Mouse (Mus musculus) large intestine, adult 2 months (tissue): ENCODE data around the gene Clcn1. TPM values are rescaled to one million over a fixed set of nuclear protein-coding genes. Genes with fewer than 3 reads are reported as not detected.

Experiments used
- DNase-seq: peaks from one replicate; pipeline ENCODE4 v3.0.0-alpha.2; 2012; ENCODE audit warnings: low read depth, low spot score
- WGBS: fragments of 180-500 bp; shearing (Covaris S2); methylation state at CpG from one replicate; pipeline ENCODE4 v1.1.7; 2018; 5-methylcytosine and 5-hydroxymethylcytosine counted together
- polyA plus RNA-seq: library from polyadenylated mRNA; depleted of rRNA; stranded (reverse); fragments of >200 nt; gene quantifications from 2 replicates; pipeline ENCODE4 v1.2.3, GENCODE M21; 2012

Clcn1 gene
- polyA plus RNA-seq, 1 experiment = 0.31 TPM

- 21% methylated on average over 3 of the region's 3 CpGs for WGBS
- DNase-seq = peak; percentile 91
Measured at GRCm38 (mm10) chr6:42295549-42296094, 9.1 kb downstream of the Clcn1 start.

GRCm38 (mm10) chr6:42299362-42299761 is 12.9 kb downstream of the Clcn1 start:
- DNase-seq = no peak
- WGBS = 24% methylated on average over 5 of the region's 5 CpGs

GRCm38 (mm10) chr6:42309816-42310378 is 23.4 kb downstream of the Clcn1 start:
- no peak for DNase-seq

GRCm38 (mm10) chr6:42310427-42311053 is 24.1 kb downstream of the Clcn1 start:
- WGBS = 49% methylated on average over 2 of the region's 2 CpGs

More at GRCm38 (mm10) chr6:42309816-42310378, 23.4 kb downstream of the Clcn1 start:
- WGBS = 52% methylated on average over 8 of the region's 8 CpGs

GRCm38 (mm10) chr6:42318293-42318692 is 31.8 kb downstream of the Clcn1 start:
- no peak for DNase-seq
- WGBS = 73% methylated on average over 4 of the region's 4 CpGs

More at GRCm38 (mm10) chr6:42310427-42311053, 24.1 kb downstream of the Clcn1 start:
- no peak for DNase-seq

GRCm38 (mm10) chr6:42323371-42324066 is 37.0 kb downstream of the Clcn1 start:
- DNase-seq = no peak
- 3% methylated on average over 24 of the region's 28 CpGs for WGBS

- no peak for DNase-seq
Measured at GRCm38 (mm10) chr6:42324067-42324481, 37.6 kb downstream of the Clcn1 start.

GRCm38 (mm10) chr6:42324482-42325267 is 38.2 kb downstream of the Clcn1 start, which contains the start of gene Fam131b:
Gene Fam131b, minus strand, starts transcription at chr6:42324643.
- DNase-seq = no peak
- 1% methylated on average over 54 of the region's 68 CpGs for WGBS

More at GRCm38 (mm10) chr6:42324067-42324481, 37.6 kb downstream of the Clcn1 start:
- 3% methylated on average over 23 of the region's 32 CpGs for WGBS

- WGBS = 5% methylated on average over 7 of the region's 7 CpGs
Measured at GRCm38 (mm10) chr6:42325268-42325609, 38.8 kb downstream of the Clcn1 start.

GRCm38 (mm10) chr6:42326509-42326908 is 40.0 kb downstream of the Clcn1 start:
- no peak for DNase-seq
- 95% methylated on average over 3 of the region's 3 CpGs for WGBS

More at GRCm38 (mm10) chr6:42325268-42325609, 38.8 kb downstream of the Clcn1 start:
- peak; percentile 46 for DNase-seq

- DNase-seq = no peak
- 73% methylated on average over 3 of the region's 3 CpGs for WGBS
Measured at GRCm38 (mm10) chr6:42328757-42329156, 42.3 kb downstream of the Clcn1 start.

GRCm38 (mm10) chr6:42330216-42330615 is 43.7 kb downstream of the Clcn1 start:
- no peak for DNase-seq
- 74% methylated on average over 3 of the region's 3 CpGs for WGBS

GRCm38 (mm10) chr6:42330946-42331345 is 44.5 kb downstream of the Clcn1 start:
- WGBS = 85% methylated on average over 3 of the region's 3 CpGs

GRCm38 (mm10) chr6:42339189-42339588 is 52.7 kb downstream of the Clcn1 start:
- DNase-seq = no peak

More at GRCm38 (mm10) chr6:42330946-42331345, 44.5 kb downstream of the Clcn1 start:
- DNase-seq = no peak

GRCm38 (mm10) chr6:42339981-42340380 is 53.5 kb downstream of the Clcn1 start:
- no peak for DNase-seq
- 63% methylated on average over 5 of the region's 5 CpGs for WGBS

More at GRCm38 (mm10) chr6:42339189-42339588, 52.7 kb downstream of the Clcn1 start:
- 83% methylated on average over 2 of the region's 2 CpGs for WGBS

- no peak for DNase-seq
- 45% methylated on average over 1 of the region's 1 CpGs for whole genome bisulfite sequencing
Measured at GRCm38 (mm10) chr6:42342171-42342570, 55.7 kb downstream of the Clcn1 start.

GRCm38 (mm10) chr6:42343361-42344120 is 57.1 kb downstream of the Clcn1 start:
- WGBS = 81% methylated on average over 9 of the region's 9 CpGs
- DNase-seq = no peak

- 78% methylated on average over 1 of the region's 1 CpGs for WGBS
- DNase-seq = no peak
Measured at GRCm38 (mm10) chr6:42344255-42344654, 57.8 kb downstream of the Clcn1 start.
